Mouse (Mus musculus): Measurements from ENCODE around the gene Celf2.

Gene Celf2

DNA sequence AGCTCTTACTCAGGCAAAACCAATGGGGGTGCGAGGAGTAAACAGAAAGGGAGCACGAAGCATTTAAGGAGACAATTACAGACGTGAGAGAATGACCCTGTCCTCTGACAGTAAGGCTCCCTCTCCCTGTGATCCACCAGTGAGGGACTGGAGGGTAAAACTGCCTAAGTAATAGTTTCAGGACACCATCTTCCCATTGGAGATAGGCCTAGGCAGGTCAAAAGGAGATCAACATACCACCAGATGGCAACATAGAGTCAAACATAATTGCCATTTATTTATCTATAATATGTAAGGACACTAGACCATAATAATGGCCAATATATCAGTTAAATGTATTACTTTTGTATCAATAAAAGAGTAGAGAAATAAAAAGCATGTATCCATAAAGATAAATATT is 660.0 kb downstream of the Celf2 start:
- peak; percentile 57 for DNase-seq

DNA sequence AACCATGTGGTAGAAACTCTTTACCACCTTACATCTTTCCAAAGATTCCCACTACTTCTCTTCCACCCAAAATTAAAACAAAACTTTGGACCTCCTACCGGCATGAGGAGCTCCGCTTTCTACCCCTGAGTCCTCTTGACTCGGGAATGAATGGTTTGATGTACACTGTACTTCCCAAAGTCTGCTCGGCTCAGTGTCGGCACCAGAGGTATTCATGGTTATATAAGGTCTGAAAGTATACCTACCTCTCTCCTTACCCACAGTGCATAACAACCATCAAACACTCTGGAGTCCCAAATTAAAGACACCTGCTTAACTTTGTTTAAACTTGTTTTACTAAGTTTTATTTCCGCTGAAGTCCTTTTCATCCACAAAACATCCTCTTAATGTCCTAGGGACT is 679.3 kb downstream of the Celf2 start:
- DNase-seq = no peak

GRCm38 (mm10) chr2:6827583-6827982 is 681.8 kb downstream of the Celf2 start:
- DNase-seq = no peak

DNA sequence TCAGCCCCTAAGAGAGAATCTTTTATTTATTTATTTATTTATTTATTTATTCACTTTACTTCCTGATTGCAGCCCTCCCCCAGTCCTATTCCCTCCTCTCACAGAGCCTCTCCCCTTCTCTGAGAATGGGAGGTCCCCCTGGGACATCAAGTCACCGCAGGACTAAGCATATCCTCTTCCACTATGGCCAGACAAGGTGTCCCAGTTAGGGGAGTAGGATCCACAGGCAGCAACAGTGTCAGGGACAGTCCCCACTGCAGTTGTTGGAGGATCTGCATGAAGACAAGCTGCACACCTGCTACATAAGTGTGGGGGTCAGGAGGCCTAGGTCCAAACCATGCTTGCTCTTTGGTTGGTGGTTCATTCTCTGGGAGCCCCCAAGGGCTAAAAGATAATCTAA is 686.3 kb downstream of the Celf2 start:
- no peak for DNase-seq

- no peak for DNase-seq
Observed at GRCm38 (mm10) chr2:6821593-6821992, 687.8 kb downstream of the Celf2 start.

- peak; percentile 66 for DNase-seq
Observed at GRCm38 (mm10) chr2:6815281-6815680, 694.1 kb downstream of the Celf2 start.

GRCm38 (mm10) chr2:6808736-6809135 is 700.6 kb downstream of the Celf2 start:
- DNase-seq = no peak

GRCm38 (mm10) chr2:6796754-6797153 is 712.6 kb downstream of the Celf2 start:
- DNase-seq = no peak

DNA sequence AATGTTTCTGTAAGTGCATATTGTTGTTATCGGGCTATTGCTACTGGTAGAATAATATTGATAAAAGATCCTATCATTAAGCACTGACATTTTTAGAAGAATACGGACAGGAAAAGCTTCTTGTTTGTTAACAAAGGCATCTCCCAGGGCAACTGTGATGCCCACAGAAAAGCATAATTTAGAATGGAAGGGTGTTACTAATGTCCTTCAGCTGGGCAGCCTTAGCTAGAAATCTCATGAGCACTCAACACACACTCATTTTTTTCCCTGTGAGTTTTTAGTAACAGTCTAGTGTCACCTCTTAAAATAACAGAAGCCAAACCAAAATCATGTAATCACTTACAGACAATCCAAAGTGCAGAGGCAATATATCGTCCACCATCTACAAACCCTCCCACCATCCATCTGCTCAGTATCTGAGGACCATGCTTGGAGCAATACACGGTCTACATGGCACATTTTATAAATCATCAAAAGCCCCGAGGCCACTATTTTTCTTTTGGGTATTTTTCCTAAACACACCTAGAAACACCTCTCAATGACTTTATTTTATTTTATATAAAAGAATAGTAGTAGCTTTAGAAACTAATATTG is 713.3 kb downstream of the Celf2 start:
- DNase-seq = no peak

GRCm38 (mm10) chr2:6794858-6795257 is 714.5 kb downstream of the Celf2 start:
- DNase-seq = no peak

GRCm38 (mm10) chr2:6790876-6791275 is 718.5 kb downstream of the Celf2 start:
- no peak for DNase-seq

DNA sequence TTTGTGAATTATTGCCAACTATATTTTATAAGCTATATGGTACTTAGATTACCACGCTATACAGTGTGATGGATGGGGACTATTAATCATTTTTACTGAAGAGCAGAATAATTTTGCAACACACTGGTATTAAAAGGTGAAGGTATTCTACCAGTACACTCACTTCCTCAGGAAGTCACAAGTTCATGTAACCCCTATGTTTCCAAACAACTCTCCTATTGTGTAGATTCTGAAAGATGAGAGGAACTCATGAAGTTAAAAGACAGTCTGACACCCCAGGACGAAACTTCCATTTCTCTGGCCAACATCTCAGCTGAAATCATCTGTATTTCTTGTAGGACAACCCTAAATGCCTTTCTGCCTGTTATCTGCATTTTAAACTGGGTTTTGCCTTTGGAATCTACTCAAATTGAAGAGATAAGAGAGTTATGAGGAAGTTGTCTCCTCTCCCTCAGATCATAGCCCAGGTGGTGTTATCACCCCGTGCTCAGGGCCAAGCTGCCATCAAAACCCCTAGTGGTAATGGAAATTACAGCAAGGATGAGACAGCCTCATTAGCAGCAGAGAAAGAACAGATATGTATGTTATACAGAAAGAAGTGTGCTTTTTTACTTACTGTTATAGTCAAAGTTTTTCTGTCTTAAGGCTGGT is 722.7 kb downstream of the Celf2 start:
- DNase-seq = no peak

DNA sequence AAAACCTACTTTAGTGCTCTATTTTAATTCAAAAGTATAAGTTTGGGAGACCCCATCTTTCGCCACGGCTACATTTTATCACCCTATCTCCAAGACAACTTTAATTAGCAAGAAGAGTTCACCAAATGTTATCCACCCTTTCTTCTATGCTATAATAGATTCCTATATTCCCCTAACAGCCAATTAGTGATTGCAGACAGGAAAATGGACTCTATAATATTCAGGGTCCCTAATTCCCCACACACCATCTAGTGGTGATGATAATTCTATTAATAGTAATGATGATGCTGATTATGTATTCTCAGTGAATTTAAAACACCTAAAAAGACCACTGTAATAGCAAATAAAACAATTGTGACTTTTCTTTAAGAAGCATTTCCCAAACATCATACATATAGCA is 739.1 kb downstream of the Celf2 start:
- no peak for DNase-seq

DNA sequence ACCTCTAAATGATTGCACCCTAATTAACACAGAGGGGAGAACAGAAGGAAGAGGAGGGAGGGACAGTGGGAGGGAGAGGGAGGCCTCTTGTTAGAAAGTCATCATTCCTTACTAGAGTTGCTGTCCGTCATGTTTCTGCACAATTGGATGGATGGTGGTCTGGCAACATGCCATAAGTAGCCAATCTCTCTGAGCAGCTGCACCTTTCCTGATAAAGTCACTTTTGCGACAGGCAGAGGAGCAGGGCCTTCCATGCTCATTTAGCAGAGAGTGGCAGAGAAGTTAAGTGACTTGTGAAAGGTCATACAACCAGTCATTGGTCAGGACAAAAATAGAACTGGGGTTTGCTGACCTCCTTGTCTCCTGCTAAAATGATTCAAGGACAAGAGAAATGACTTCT is 747.0 kb downstream of the Celf2 start:
- peak; percentile 18 for DNase-seq

- no peak for DNase-seq
Observed at GRCm38 (mm10) chr2:6743173-6743572, 766.2 kb downstream of the Celf2 start.

DNA sequence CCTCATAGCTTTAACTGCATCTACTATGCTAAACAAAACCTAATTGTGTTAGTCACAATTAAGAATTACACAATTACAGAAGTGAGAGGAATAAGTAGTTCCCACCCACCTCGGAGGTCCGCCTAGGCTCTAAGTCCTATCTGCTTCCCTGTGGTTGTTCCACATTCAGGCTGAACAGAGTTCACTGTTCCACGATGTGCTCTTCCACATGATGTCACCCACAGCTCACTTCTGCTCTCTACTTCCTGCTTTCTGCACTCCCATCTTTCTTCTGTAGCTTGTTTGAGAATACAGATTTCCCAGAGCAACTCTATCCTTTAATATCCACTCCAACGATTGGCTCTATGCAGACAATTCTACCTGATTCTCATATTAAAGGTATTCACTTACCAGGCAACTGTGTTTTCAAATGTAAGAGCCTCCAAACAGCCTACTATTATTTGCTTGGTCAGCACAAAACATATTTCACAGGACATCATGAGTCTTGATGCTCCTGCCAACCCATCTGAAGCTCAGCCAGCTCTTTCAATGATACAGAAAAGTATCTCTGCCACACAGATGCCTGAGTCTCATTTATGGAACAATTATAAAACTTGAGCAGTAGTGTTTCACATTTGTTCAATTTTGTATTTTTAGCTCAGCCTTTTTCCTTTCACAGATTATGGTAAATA is 769.2 kb downstream of the Celf2 start:
- DNase-seq = peak; percentile 50

DNA sequence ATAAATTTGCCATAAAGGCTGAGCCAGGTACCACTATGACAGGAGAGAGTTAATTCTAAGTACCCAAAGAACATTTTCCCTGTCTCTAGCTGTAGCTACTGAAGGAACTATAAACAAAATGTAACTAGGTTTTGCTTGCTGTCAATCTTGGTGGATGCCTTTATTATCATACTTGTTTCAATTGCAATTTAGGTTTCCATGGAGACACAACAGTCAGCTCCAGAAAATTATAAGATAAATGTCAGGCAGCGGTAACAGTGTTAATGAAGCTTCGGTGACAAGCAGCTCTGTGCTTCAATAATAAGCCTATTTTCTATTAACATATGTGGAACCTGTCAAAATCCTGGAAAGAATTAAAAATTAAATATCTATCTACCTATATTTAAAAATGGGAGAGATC is 777.3 kb downstream of the Celf2 start:
- no peak for DNase-seq

DNA sequence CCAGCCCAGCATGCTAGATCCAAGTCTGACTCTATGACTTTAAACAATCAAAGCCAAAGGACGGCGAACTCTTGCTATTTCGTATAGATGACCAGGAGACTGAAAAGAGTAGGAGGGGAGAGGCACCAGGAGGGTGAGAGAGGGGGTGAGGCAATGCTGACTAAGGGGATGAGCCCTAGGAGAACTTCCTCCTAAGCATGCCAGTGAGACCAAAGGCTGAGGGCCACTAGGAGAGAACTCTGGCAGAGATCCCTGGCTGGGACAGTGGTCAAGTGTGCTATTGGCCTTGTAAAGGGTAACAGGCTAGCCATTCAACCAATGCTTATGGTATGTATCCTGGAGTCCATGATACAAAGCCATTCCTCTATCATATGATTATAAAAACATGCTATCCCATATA is 778.5 kb downstream of the Celf2 start:
- peak; percentile 33 for DNase-seq

DNA sequence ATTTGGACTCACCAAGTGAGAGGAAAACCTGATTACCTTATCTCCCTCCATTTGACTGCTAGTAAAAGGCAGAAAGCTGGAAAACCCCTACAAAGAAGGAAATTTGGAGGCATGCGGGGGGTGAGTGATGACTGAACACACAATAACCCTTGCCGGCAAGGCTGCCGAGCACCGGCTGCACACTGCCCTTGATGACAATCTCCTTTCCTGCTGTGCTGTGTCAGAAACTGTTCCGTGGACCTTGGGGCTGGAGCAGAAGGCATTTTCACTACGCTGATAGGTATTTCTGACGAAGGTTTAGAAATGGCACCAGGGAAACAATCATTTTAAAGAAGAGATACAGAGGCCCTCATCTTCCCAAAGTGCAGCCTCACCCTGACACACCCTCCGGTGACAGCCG is 779.4 kb downstream of the Celf2 start:
- peak; percentile 34 for DNase-seq

GRCm38 (mm10) chr2:6728840-6729252 is 780.5 kb downstream of the Celf2 start:
- DNase-seq = peak; percentile 31

GRCm38 (mm10) chr2:6727366-6727765 is 782.0 kb downstream of the Celf2 start:
- DNase-seq = peak; percentile 49

DNA sequence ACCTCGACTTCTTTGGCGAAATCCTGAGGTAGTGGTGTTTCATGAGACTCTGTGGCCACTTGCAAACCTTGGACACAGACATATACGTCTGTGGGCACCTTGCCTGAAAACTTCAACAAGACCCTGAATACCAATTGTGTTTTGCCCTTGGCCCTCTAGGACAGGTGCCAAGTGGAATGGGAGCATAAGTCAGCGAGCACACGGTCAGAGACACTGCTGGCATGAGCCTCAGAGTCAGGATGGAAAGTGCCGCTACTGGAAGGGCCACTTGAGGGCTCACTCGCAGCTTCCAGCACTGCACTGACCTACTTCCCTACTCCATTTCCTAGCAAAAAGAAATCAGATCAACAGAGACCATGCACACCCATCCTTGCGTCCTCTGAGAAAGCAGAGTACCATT is 783.3 kb downstream of the Celf2 start:
- DNase-seq = peak; percentile 60

- no peak for DNase-seq
Observed at GRCm38 (mm10) chr2:6723602-6724001, 785.8 kb downstream of the Celf2 start.
